Mouse (Mus musculus) CH12.LX (cell line): ENCODE results near the gene Lrch1.

Experiments
- CTCF ChIP-seq, 2 experiments: IDR thresholded peaks in 1 of 2; conservative IDR thresholded peaks in 1 of 2; 2 replicates each; pipeline ENCODE4 v1.5.1; 2011 to 2012; ENCODE audit warnings: low read depth in 2 of 2, low read length in 2 of 2, improper control_type of control experiment in 1 of 2, inconsistent platforms in 1 of 2, mild to moderate bottlenecking in 1 of 2, moderate library complexity in 1 of 2
- ELF1 ChIP-seq: IDR thresholded peaks from 2 replicates; pipeline ENCODE4 v1.6.1; 2014; ENCODE audit warnings: low read depth, mild to moderate bottlenecking, inconsistent platforms, low read length, improper control_type of control experiment
- EP300 ChIP-seq: IDR thresholded peaks from 2 replicates; pipeline ENCODE4 v1.6.1; 2011; ENCODE audit warnings: low read length, improper control_type of control experiment
- IRF4 ChIP-seq: IDR thresholded peaks from 2 replicates; pipeline ENCODE4 v1.6.1; 2014; ENCODE audit warnings: low read depth, mild to moderate bottlenecking, inconsistent platforms, low read length, improper control_type of control experiment
- JUND ChIP-seq: conservative IDR thresholded peaks from 2 replicates; pipeline ENCODE4 v1.6.1; 2011; ENCODE audit warnings: low read depth, low read length, improper control_type of control experiment
- POLR2A ChIP-seq: IDR thresholded peaks from 2 replicates; pipeline ENCODE4 v1.6.1; 2011; ENCODE audit warnings: low read depth, mild to moderate bottlenecking, improper control_type of control experiment, low read length
- POLR2AphosphoS2 ChIP-seq: IDR thresholded peaks from 2 replicates; pipeline ENCODE4 v1.6.1; 2011; ENCODE audit warnings: low read depth, low read length, improper control_type of control experiment
- RAD21 ChIP-seq: IDR thresholded peaks from 2 replicates; pipeline ENCODE4 v1.6.1; 2011; ENCODE audit warnings: low read depth, mild to moderate bottlenecking, low read length, improper control_type of control experiment, moderate library complexity
- UBTF ChIP-seq: IDR thresholded peaks from 2 replicates; pipeline ENCODE4 v1.6.1; 2012; ENCODE audit warnings: low read depth, mild to moderate bottlenecking, inconsistent platforms, low read length, improper control_type of control experiment, moderate library complexity

DNA sequence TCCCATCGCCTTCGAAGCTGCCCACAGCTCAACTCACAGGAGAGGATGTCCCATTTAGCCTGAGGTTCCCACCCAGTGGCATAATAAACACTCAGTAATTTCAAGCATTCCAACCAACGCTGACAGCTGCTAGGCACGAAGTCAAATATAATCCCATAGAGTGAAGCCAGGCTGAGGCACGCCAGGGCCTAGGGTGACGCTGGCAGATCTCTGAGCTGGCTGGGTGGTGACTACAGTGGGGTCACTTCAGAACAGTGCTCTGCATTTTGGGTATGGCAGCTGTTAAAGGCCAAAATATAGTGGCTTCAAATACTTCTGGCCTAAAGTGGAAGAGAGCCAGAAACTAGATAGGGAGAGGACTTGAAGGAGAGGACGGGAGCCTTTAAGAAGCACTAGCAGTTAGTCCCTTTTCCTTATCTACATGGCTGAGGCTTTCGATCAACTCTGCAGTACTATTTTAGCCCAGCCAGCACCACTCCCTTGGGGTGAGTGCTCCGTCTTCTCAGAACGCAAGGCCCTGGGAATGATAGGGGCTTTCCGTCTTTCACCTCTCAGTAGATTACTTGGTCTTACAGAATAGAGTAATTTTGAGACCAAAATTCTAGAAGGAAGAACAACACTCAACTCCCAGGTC is 127.4 kb downstream of the Lrch1 start:
- TF ChIP-seq IRF4, result no peak
- TF ChIP-seq RAD21, result no peak
- TF ChIP-seq POLR2A, result no peak
- TF ChIP-seq CTCF (conservative IDR thresholded peaks at IDR 0.05 in 1 of 2, IDR thresholded peaks at IDR 0.05 in 1 of 2; ENCODE audit: low read depth in 2 of 2, low read length in 2 of 2), result no peak
- no peak for TF ChIP-seq JUND
- no peak for TF ChIP-seq POLR2AphosphoS2
- no peak for TF ChIP-seq EP300
- TF ChIP-seq UBTF, result no peak
- TF ChIP-seq ELF1, result no peak
